In genomic region chr13:112533556-112533955, GRCm38 (mm10) we compare ENCODE assay signal across 16 mouse cellular contexts.
DNase-seq lines count a peak whose midpoint lies in the region; ATAC-seq lines count a peak whose summit lies in the region.
"Had no signal": no experiment of that assay in that cellular context is flagged by ENCODE, and none has a peak within 500 bp of the region (broad histone marks: within the 10 kb centered on the region; RNA-seq: fewer than 3 reads in every experiment).

No protein-coding gene starts in this region.

- no peak overlapping the region for H3K4me3 ChIP-seq in heart, embryonic 14.5 days (ENCODE audit: control insufficient read depth in 1 of 2, insufficient read depth in 1 of 2, low read depth in 1 of 2, low read length in 2 of 2)
- H3K4me3 ChIP-seq in kidney, embryonic 14.5 days (ENCODE audit: low read length): no peak overlapping the region
- H3K4me3 ChIP-seq: midbrain, embryonic 12.5 days had no signal

- H3K9me3 ChIP-seq in heart, embryonic 14.5 days (ENCODE audit: control insufficient read depth, low read length): no peaks in the 10 kb centered on the region
- H3K9me3 ChIP-seq in kidney, embryonic 14.5 days (ENCODE audit: control insufficient read depth, low read length): no peaks in the 10 kb centered on the region
- H3K9me3 ChIP-seq: midbrain, embryonic 12.5 days had no signal

- H3K9ac ChIP-seq in heart, embryonic 14.5 days (ENCODE audit: low read length): no peak overlapping the region
- H3K9ac ChIP-seq in kidney, embryonic 14.5 days (ENCODE audit: low read depth, low read length): no peak overlapping the region
- H3K9ac ChIP-seq: liver, postnatal 0 days; midbrain, embryonic 12.5 days had no signal

- no peak for ATAC-seq in heart, embryonic 14.5 days (ENCODE audit: insufficient number of reproducible peaks, insufficient read depth, low FRiP score, low read depth)
- no peak for ATAC-seq in kidney, embryonic 14.5 days (ENCODE audit: low FRiP score, low TSS enrichment)
- ATAC-seq: CD4-positive, CD25-positive, alpha-beta regulatory T cell, adult 4 months; forebrain, embryonic 14.5 days; intestine, embryonic 16.5 days; liver, postnatal 0 days had no signal

- peak overlapping the region; percentile 19; the same call in 1 of the 2 replicates for H3K4me2 ChIP-seq in heart, embryonic 14.5 days (ENCODE audit: low read length)
- H3K4me2 ChIP-seq in kidney, embryonic 14.5 days (replicated peaks; ENCODE audit: low read depth, low read length): no peak overlapping the region
- H3K4me2 ChIP-seq: midbrain, embryonic 12.5 days had no signal

- H3K36me3 ChIP-seq in heart, embryonic 14.5 days (ENCODE audit: control insufficient read depth, insufficient read depth, low read length): no peaks in the 10 kb centered on the region
- H3K36me3 ChIP-seq in kidney, embryonic 14.5 days (ENCODE audit: control insufficient read depth, insufficient read depth, low read length): no peaks in the 10 kb centered on the region
- H3K36me3 ChIP-seq: midbrain, embryonic 12.5 days had no signal

- DNase-seq in heart, adult 18-20 months: no peak
- DNase-seq in kidney, postnatal 25 days: peak; percentile 18 to 49
- DNase-seq in adrenal gland, postnatal 25 days: peak; percentile 43
- peak; percentile 43 for DNase-seq in gastrocnemius, postnatal 25 days
- DNase-seq in right cerebral cortex, adult 2 months (ENCODE audit: low spot score in 2 of 2): no peak
- DNase-seq: layer of hippocampus, adult 9-11 months; left cerebral cortex, postnatal 4 days; liver, postnatal 0 days; lung, postnatal 4 days; right cerebral cortex, postnatal 25 days had no signal

- peaks cover 6 to 9% of the 10 kb centered on the region in 2 experiments; a peak in 3 of 4 replicates for H3K4me1 ChIP-seq in heart, embryonic 14.5 days (ENCODE audit: control insufficient read depth in 2 of 2, insufficient read depth in 2 of 2, low read length in 2 of 2)
- H3K4me1 ChIP-seq in kidney, embryonic 14.5 days (ENCODE audit: control insufficient read depth, insufficient read depth, low read length): 0 out of 2 replicates have a peak, but pooled peaks cover 3% of the 10 kb centered on the region
- H3K4me1 ChIP-seq: midbrain, embryonic 12.5 days had no signal

- H3K27ac ChIP-seq in heart, embryonic 14.5 days (replicated peaks in 1 of 2; ENCODE audit: control insufficient read depth in 1 of 2, insufficient read depth in 1 of 2, low read depth in 2 of 2, low read length in 2 of 2): no peak overlapping the region
- no peak overlapping the region for H3K27ac ChIP-seq in kidney, embryonic 14.5 days (ENCODE audit: low read depth, low read length)
- H3K27ac ChIP-seq: midbrain, embryonic 12.5 days had no signal

- H3K27me3 ChIP-seq in heart, embryonic 14.5 days (ENCODE audit: control insufficient read depth, insufficient read depth, low read length): no peaks in the 10 kb centered on the region
- H3K27me3 ChIP-seq in kidney, embryonic 14.5 days (ENCODE audit: control insufficient read depth, insufficient read depth, low read length): no peaks in the 10 kb centered on the region
- H3K27me3 ChIP-seq: midbrain, embryonic 12.5 days had no signal

- 35% methylated on average over 9 of the region's 9 CpGs for WGBS in heart, embryonic 14.5 days
- WGBS in kidney, embryonic 14.5 days: 56% methylated on average over 9 of the region's 9 CpGs

Comparison
In these comparisons a context has a peak if more than half of its experiments do, and no peak if none do; other contexts are left out.
1. DNase-seq: peak in kidney, postnatal 25 days (2 of 2), adrenal gland, postnatal 25 days (single experiment) and gastrocnemius, postnatal 25 days (single experiment); none in heart, adult 18-20 months (0 of 2) and right cerebral cortex, adult 2 months (0 of 2).